Mouse (Mus musculus) E14TG2a.4 (cell line): ENCODE measurements around the gene Ism2.

Experiments used
- CTCF ChIP-seq: conservative IDR thresholded peaks from 2 replicates; pipeline ENCODE4 v1.5.1; 2014; ENCODE audit warnings: low read length
- NANOG ChIP-seq: IDR thresholded peaks from 2 replicates; pipeline ENCODE4 v1.6.1; 2014; ENCODE audit warnings: borderline replicate concordance, low read length, mixed read lengths
- POU5F1 ChIP-seq: IDR thresholded peaks from 2 replicates; pipeline ENCODE4 v1.6.1; 2014; ENCODE audit warnings: low read length, borderline replicate concordance

GRCm38 (mm10) chr12:87325452-87325851 lies 25.9 kb upstream of the Ism2 start:
- TF ChIP-seq CTCF (no peak), POU5F1 (no peak), NANOG (no peak)
